Mouse (Mus musculus): ENCODE results near the gene Ccdc18. TPM values are rescaled to one million over a fixed set of nuclear protein-coding genes. Genes with fewer than 3 reads are reported as not detected.
"Not testable (repeated sequence)": the region's sequence is repeated elsewhere in the genome, so short reads cannot be mapped to it uniquely, and the experiment has no call there.

Gene Ccdc18
- polyA plus RNA-seq, 1 experiment from 2014 or later, result 15.8 TPM

- Histone ChIP-seq H3K4me1 (replicated peaks; ENCODE audit: control insufficient read depth, insufficient read depth, low read length) (no peaks in the 10 kb centered on the region), H3K9me3 (ENCODE audit: control insufficient read depth, low read length) (no peaks in the 10 kb centered on the region)
Observed at GRCm38 (mm10) chr5:108214928-108215327, 82.3 kb downstream of the Ccdc18 start.

GRCm38 (mm10) chr5:108224077-108224476 is 91.4 kb downstream of the Ccdc18 start:
- Histone ChIP-seq H3K4me3 (ENCODE audit: low read depth, low read length) (no peak overlapping the region), H3K4me2 (ENCODE audit: low read depth, low read length, severe bottlenecking) (no peak overlapping the region), H3K9ac (ENCODE audit: low read length) (no peak overlapping the region), H3K27ac (ENCODE audit: low read depth, low read length) (no peak overlapping the region), H3K36me3 (ENCODE audit: control insufficient read depth, insufficient read depth, low read length) (no peaks in the 10 kb centered on the region), H3K4me1 (replicated peaks; ENCODE audit: control insufficient read depth, insufficient read depth, low read length) (no peaks in the 10 kb centered on the region), H3K27me3 (ENCODE audit: control insufficient read depth, insufficient read depth, low read length) (no peaks in the 10 kb centered on the region), H3K9me3 (ENCODE audit: control insufficient read depth, low read length) (no peaks in the 10 kb centered on the region)
- DNase-seq (ENCODE audit: low spot score), result no peak
- ATAC-seq (replicated peaks; ENCODE audit: low FRiP score), result no peak

More at GRCm38 (mm10) chr5:108214928-108215327, 82.3 kb downstream of the Ccdc18 start:
- Histone ChIP-seq H3K27ac (ENCODE audit: low read depth, low read length) (no peak overlapping the region), H3K36me3 (ENCODE audit: control insufficient read depth, insufficient read depth, low read length) (no peaks in the 10 kb centered on the region), H3K4me3 (ENCODE audit: low read depth, low read length) (no peak overlapping the region), H3K4me2 (ENCODE audit: low read depth, low read length, severe bottlenecking) (no peak overlapping the region), H3K9ac (ENCODE audit: low read length) (no peak overlapping the region), H3K27me3 (ENCODE audit: control insufficient read depth, insufficient read depth, low read length) (no peaks in the 10 kb centered on the region)
- ATAC-seq (replicated peaks; ENCODE audit: low FRiP score) (no peak), DNase-seq (ENCODE audit: low spot score) (no peak)
- 91% methylated on average over 2 of the region's 2 CpGs for whole genome bisulfite sequencing

GRCm38 (mm10) chr5:108226159-108226558 is 93.5 kb downstream of the Ccdc18 start:
- Histone ChIP-seq H3K4me3 (ENCODE audit: low read depth, low read length) (no peak overlapping the region), H3K4me1 (replicated peaks; ENCODE audit: control insufficient read depth, insufficient read depth, low read length) (no peaks in the 10 kb centered on the region), H3K9ac (ENCODE audit: low read length) (no peak overlapping the region), H3K36me3 (ENCODE audit: control insufficient read depth, insufficient read depth, low read length) (no peaks in the 10 kb centered on the region), H3K27ac (ENCODE audit: low read depth, low read length) (no peak overlapping the region), H3K9me3 (ENCODE audit: control insufficient read depth, low read length) (no peaks in the 10 kb centered on the region), H3K4me2 (ENCODE audit: low read depth, low read length, severe bottlenecking) (no peak overlapping the region), H3K27me3 (ENCODE audit: control insufficient read depth, insufficient read depth, low read length) (no peaks in the 10 kb centered on the region)
- no peak for DNase-seq (ENCODE audit: low spot score)
- ATAC-seq (replicated peaks; ENCODE audit: low FRiP score), result no peak

- Histone ChIP-seq H3K9me3 (ENCODE audit: control insufficient read depth, low read length) (no peaks in the 10 kb centered on the region), H3K4me2 (ENCODE audit: low read depth, low read length, severe bottlenecking) (no peak overlapping the region), H3K27me3 (ENCODE audit: control insufficient read depth, insufficient read depth, low read length) (no peaks in the 10 kb centered on the region), H3K4me1 (replicated peaks; ENCODE audit: control insufficient read depth, insufficient read depth, low read length) (no peaks in the 10 kb centered on the region), H3K36me3 (ENCODE audit: control insufficient read depth, insufficient read depth, low read length) (no peaks in the 10 kb centered on the region), H3K27ac (ENCODE audit: low read depth, low read length) (no peak overlapping the region), H3K9ac (ENCODE audit: low read length) (no peak overlapping the region), H3K4me3 (ENCODE audit: low read depth, low read length) (no peak overlapping the region)
- ATAC-seq (replicated peaks; ENCODE audit: low FRiP score) (no peak), DNase-seq (ENCODE audit: low spot score) (no peak)
- 79% methylated on average over 3 of the region's 3 CpGs for WGBS
Observed at GRCm38 (mm10) chr5:108246314-108246765, 113.7 kb downstream of the Ccdc18 start.

GRCm38 (mm10) chr5:108250033-108250432 is 117.4 kb downstream of the Ccdc18 start:
- no peak overlapping the region for H3K4me3 ChIP-seq (ENCODE audit: low read depth, low read length)
- H3K4me2 ChIP-seq (ENCODE audit: low read depth, low read length, severe bottlenecking), result no peak overlapping the region
- DNase-seq (ENCODE audit: low spot score) (no peak), ATAC-seq (replicated peaks; ENCODE audit: low FRiP score) (no peak)
- no peaks in the 10 kb centered on the region for H3K9me3 ChIP-seq (ENCODE audit: control insufficient read depth, low read length)
- no peaks in the 10 kb centered on the region for H3K36me3 ChIP-seq (ENCODE audit: control insufficient read depth, insufficient read depth, low read length)
- H3K4me1 ChIP-seq (replicated peaks; ENCODE audit: control insufficient read depth, insufficient read depth, low read length), result no peaks in the 10 kb centered on the region
- no peak overlapping the region for H3K9ac ChIP-seq (ENCODE audit: low read length)
- WGBS, result 76% methylated on average over 2 of the region's 2 CpGs
- no peaks in the 10 kb centered on the region for H3K27me3 ChIP-seq (ENCODE audit: control insufficient read depth, insufficient read depth, low read length)
- H3K27ac ChIP-seq (ENCODE audit: low read depth, low read length), result no peak overlapping the region

GRCm38 (mm10) chr5:108255259-108255658 is 122.6 kb downstream of the Ccdc18 start:
- H3K4me1 ChIP-seq (replicated peaks; ENCODE audit: control insufficient read depth, insufficient read depth, low read length), result no peaks in the 10 kb centered on the region
- H3K4me2 ChIP-seq (ENCODE audit: low read depth, low read length, severe bottlenecking), result no peak overlapping the region
- DNase-seq (ENCODE audit: low spot score), result no peak
- H3K4me3 ChIP-seq (ENCODE audit: low read depth, low read length), result no peak overlapping the region
- H3K27ac ChIP-seq (ENCODE audit: low read depth, low read length), result no peak overlapping the region
- H3K36me3 ChIP-seq (ENCODE audit: control insufficient read depth, insufficient read depth, low read length), result no peaks in the 10 kb centered on the region
- H3K9me3 ChIP-seq (ENCODE audit: control insufficient read depth, low read length), result no peaks in the 10 kb centered on the region
- no peak overlapping the region for H3K9ac ChIP-seq (ENCODE audit: low read length)
- no peak for ATAC-seq (replicated peaks; ENCODE audit: low FRiP score)
- WGBS, result 88% methylated on average over 5 of the region's 5 CpGs
- no peaks in the 10 kb centered on the region for H3K27me3 ChIP-seq (ENCODE audit: control insufficient read depth, insufficient read depth, low read length)

- no peak overlapping the region for H3K4me3 ChIP-seq (ENCODE audit: low read depth, low read length)
- H3K27me3 ChIP-seq (ENCODE audit: control insufficient read depth, insufficient read depth, low read length), result no peaks in the 10 kb centered on the region
- H3K4me1 ChIP-seq (replicated peaks; ENCODE audit: control insufficient read depth, insufficient read depth, low read length), result no peaks in the 10 kb centered on the region
- no peak for DNase-seq (ENCODE audit: low spot score)
- no peaks in the 10 kb centered on the region for H3K9me3 ChIP-seq (ENCODE audit: control insufficient read depth, low read length)
- WGBS, result 55% methylated on average over 4 of the region's 4 CpGs
- no peak overlapping the region for H3K4me2 ChIP-seq (ENCODE audit: low read depth, low read length, severe bottlenecking)
- H3K36me3 ChIP-seq (ENCODE audit: control insufficient read depth, insufficient read depth, low read length), result no peaks in the 10 kb centered on the region
- no peak overlapping the region for H3K27ac ChIP-seq (ENCODE audit: low read depth, low read length)
- no peak for ATAC-seq (replicated peaks; ENCODE audit: low FRiP score)
- no peak overlapping the region for H3K9ac ChIP-seq (ENCODE audit: low read length)
Observed at GRCm38 (mm10) chr5:108262722-108263121, 130.0 kb downstream of the Ccdc18 start.

- not testable (repeated sequence) for H3K4me2 ChIP-seq (ENCODE audit: low read depth, low read length, severe bottlenecking); H3K9ac ChIP-seq (ENCODE audit: low read length); H3K27ac ChIP-seq (ENCODE audit: low read depth, low read length); H3K9me3 ChIP-seq (ENCODE audit: control insufficient read depth, low read length); H3K36me3 ChIP-seq (ENCODE audit: control insufficient read depth, insufficient read depth, low read length); H3K4me3 ChIP-seq (ENCODE audit: low read depth, low read length); ATAC-seq (replicated peaks; ENCODE audit: low FRiP score); H3K27me3 ChIP-seq (ENCODE audit: control insufficient read depth, insufficient read depth, low read length); H3K4me1 ChIP-seq (replicated peaks; ENCODE audit: control insufficient read depth, insufficient read depth, low read length); DNase-seq (ENCODE audit: low spot score)
- 90% methylated on average over 1 of the region's 1 CpGs for WGBS
Observed at GRCm38 (mm10) chr5:108263785-108264184, 131.1 kb downstream of the Ccdc18 start.

- Histone ChIP-seq H3K9ac (ENCODE audit: low read length) (no peak overlapping the region), H3K9me3 (ENCODE audit: control insufficient read depth, low read length) (no peaks in the 10 kb centered on the region), H3K4me2 (ENCODE audit: low read depth, low read length, severe bottlenecking) (no peak overlapping the region), H3K4me3 (ENCODE audit: low read depth, low read length) (no peak overlapping the region), H3K27me3 (ENCODE audit: control insufficient read depth, insufficient read depth, low read length) (no peaks in the 10 kb centered on the region), H3K36me3 (ENCODE audit: control insufficient read depth, insufficient read depth, low read length) (no peaks in the 10 kb centered on the region), H3K27ac (ENCODE audit: low read depth, low read length) (no peak overlapping the region), H3K4me1 (replicated peaks; ENCODE audit: control insufficient read depth, insufficient read depth, low read length) (no peaks in the 10 kb centered on the region)
- ATAC-seq (replicated peaks; ENCODE audit: low FRiP score) (no peak), DNase-seq (ENCODE audit: low spot score) (no peak)
Observed at GRCm38 (mm10) chr5:108266990-108267389, 134.3 kb downstream of the Ccdc18 start.
